Mouse (Mus musculus) thymus, adult 18-20 months (tissue): ENCODE results near the gene Ubash3a.
"Not testable (repeated sequence)": the region's sequence is repeated elsewhere in the genome, so short reads cannot be mapped to it uniquely, and the experiment has no call there.

Experiments
- DNase-seq, 2 experiments: peaks; one replicate each; pipeline ENCODE4 v3.0.0; 2022; ENCODE audit warnings: mixed read lengths in 2 of 2

Ubash3a gene

GRCm38 (mm10) chr17:31261352-31261751 is 53.7 kb downstream of the Ubash3a start:
- DNase-seq = no peak

- DNase-seq = no peak
Observed at GRCm38 (mm10) chr17:31262715-31263114, 55.0 kb downstream of the Ubash3a start.

GRCm38 (mm10) chr17:31263770-31264169 is 56.1 kb downstream of the Ubash3a start:
- DNase-seq = no peak

- DNase-seq = no peak
Observed at GRCm38 (mm10) chr17:31264372-31264771, 56.7 kb downstream of the Ubash3a start.

- DNase-seq = no peak
Observed at GRCm38 (mm10) chr17:31265171-31265572, 57.5 kb downstream of the Ubash3a start.

GRCm38 (mm10) chr17:31265831-31266230 is 58.2 kb downstream of the Ubash3a start:
- no peak for DNase-seq

GRCm38 (mm10) chr17:31266321-31266950 is 58.8 kb downstream of the Ubash3a start:
- no peak for DNase-seq

- DNase-seq = no peak
Observed at GRCm38 (mm10) chr17:31267138-31267537, 59.5 kb downstream of the Ubash3a start.

GRCm38 (mm10) chr17:31267603-31268002 is 59.9 kb downstream of the Ubash3a start:
- no peak for DNase-seq

- DNase-seq = no peak
Observed at GRCm38 (mm10) chr17:31268016-31268415, 60.3 kb downstream of the Ubash3a start.

GRCm38 (mm10) chr17:31269761-31270160 is 62.1 kb downstream of the Ubash3a start:
- no peak for DNase-seq

GRCm38 (mm10) chr17:31270246-31270645 is 62.6 kb downstream of the Ubash3a start:
- DNase-seq = no peak

- DNase-seq = not testable (repeated sequence)
Observed at GRCm38 (mm10) chr17:31270736-31271135, 63.1 kb downstream of the Ubash3a start.

GRCm38 (mm10) chr17:31271136-31271851 is 63.6 kb downstream of the Ubash3a start:
- no peak for DNase-seq

- DNase-seq = no peak
Observed at GRCm38 (mm10) chr17:31272416-31273165, 64.9 kb downstream of the Ubash3a start.

GRCm38 (mm10) chr17:31273631-31274030 is 66.0 kb downstream of the Ubash3a start:
- no peak for DNase-seq

GRCm38 (mm10) chr17:31275181-31275580 is 67.5 kb downstream of the Ubash3a start:
- no peak for DNase-seq

GRCm38 (mm10) chr17:31276207-31276921 is 68.7 kb downstream of the Ubash3a start:
- DNase-seq = no peak

- peak; percentile 90 to 94 for DNase-seq
Observed at GRCm38 (mm10) chr17:31276922-31277918, 69.5 kb downstream of the Ubash3a start, which contains the start of gene Rsph1. TSS of gene Rsph1 (minus strand) at chr17:31277383.

GRCm38 (mm10) chr17:31277931-31278330 is 70.3 kb downstream of the Ubash3a start:
- no peak for DNase-seq

GRCm38 (mm10) chr17:31279541-31279940 is 71.9 kb downstream of the Ubash3a start:
- no peak for DNase-seq

GRCm38 (mm10) chr17:31280269-31280668 is 72.6 kb downstream of the Ubash3a start:
- no peak for DNase-seq
